In the genomic region with DNA sequence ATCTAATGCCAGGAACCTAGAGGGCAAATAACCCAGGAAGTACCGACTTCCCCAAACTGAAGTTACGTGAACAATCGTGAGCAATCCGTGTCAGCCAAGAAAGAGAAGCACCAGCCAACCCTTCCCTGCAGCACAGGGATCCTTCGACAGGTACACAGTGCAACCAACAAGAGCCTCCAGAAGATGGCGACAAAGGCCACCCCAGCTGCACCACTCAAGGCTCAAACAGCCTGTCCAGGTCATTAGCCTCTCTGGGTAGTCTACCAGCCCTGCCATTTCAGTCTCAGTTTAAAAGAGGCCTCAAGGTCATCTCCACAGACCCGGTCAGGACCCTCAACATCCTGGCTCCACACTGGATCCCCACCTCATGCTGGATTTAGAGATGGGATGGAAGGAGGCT, we compare ENCODE assay signal across 9 mouse cellular contexts. TPM values are rescaled to one million over a fixed set of nuclear protein-coding genes. Genes with fewer than 3 reads are reported as not detected.
DNase-seq lines count a peak whose midpoint lies in the region; ATAC-seq and TF ChIP-seq lines count a peak whose summit lies in the region.
"Had no signal": no experiment of that assay in that cellular context is flagged by ENCODE, and none has a peak within 500 bp of the region (broad histone marks: within the 10 kb centered on the region; RNA-seq: fewer than 3 reads in every experiment).

No protein-coding gene starts in this region.

- TF ChIP-seq POLR2A in thymus, adult 2 months (IDR thresholded peaks at IDR 0.05; ENCODE audit: control insufficient read depth, extremely low read depth, insufficient read depth, low read length, poor library complexity), result no peak

- peak; percentile 81 for ATAC-seq in inflammation-experienced regulatory T-cells, adult 6 months
- peak; percentile 63; the same call in 1 of the 2 replicates for ATAC-seq in limb, embryonic 11.5 days (ENCODE audit: insufficient number of reproducible peaks, low FRiP score, low TSS enrichment, low read depth)
- ATAC-seq in midbrain, embryonic 16.5 days, result peak; percentile 73; the same call in 1 of the 2 replicates
- 0 out of 2 replicates have a peak, but pooled peaks have one; percentile 53 for ATAC-seq in stomach, embryonic 14.5 days (ENCODE audit: insufficient number of reproducible peaks, insufficient read depth, low FRiP score, low read depth)

- TF ChIP-seq CTCF in thymus, adult 2 months (IDR thresholded peaks at IDR 0.05; ENCODE audit: borderline replicate concordance, control insufficient read depth, extremely low read depth, insufficient read depth, low read length, poor library complexity), result peak; percentile 84; the same call in 1 of the 2 replicates

- H3K4me2 ChIP-seq in limb, embryonic 11.5 days (ENCODE audit: low read depth, severe bottlenecking), result no peak overlapping the region
- H3K4me2 ChIP-seq in midbrain, embryonic 16.5 days (ENCODE audit: low read length), result no peak overlapping the region
- no peak overlapping the region for H3K4me2 ChIP-seq in stomach, embryonic 14.5 days (replicated peaks; ENCODE audit: low read depth, low read length)

- no peaks in the 10 kb centered on the region for H3K9me3 ChIP-seq in limb, embryonic 11.5 days (ENCODE audit: control insufficient read depth, low read length)
- H3K9me3 ChIP-seq in midbrain, embryonic 16.5 days (replicated peaks; ENCODE audit: control insufficient read depth, low read length, poor library complexity, severe bottlenecking), result no peaks in the 10 kb centered on the region
- no peaks in the 10 kb centered on the region for H3K9me3 ChIP-seq in stomach, embryonic 14.5 days (ENCODE audit: control insufficient read depth, low read depth, low read length)
- H3K9me3 ChIP-seq: megakaryocyte, embryonic 14.5 days had no signal

- DNase-seq in thymus, adult 2 months, result peak; percentile 54
- DNase-seq in thymus, adult 18-20 months, result no peak
- DNase-seq in cerebellum, postnatal 14 days, result peak; percentile 85 to 87
- DNase-seq in gastrocnemius, postnatal 14 days, result peak; percentile 62
- peak; percentile 79 for DNase-seq in limb, embryonic 11.5 days (ENCODE audit: low spot score)

- no peak overlapping the region for H3K4me3 ChIP-seq in thymus, adult 2 months (ENCODE audit: control insufficient read depth, insufficient read depth, low read length)
- H3K4me3 ChIP-seq in limb, embryonic 11.5 days (ENCODE audit: low read depth, low read length), result no peak overlapping the region
- no peak overlapping the region for H3K4me3 ChIP-seq in midbrain, embryonic 16.5 days (ENCODE audit: low read depth, low read length)
- no peak overlapping the region for H3K4me3 ChIP-seq in stomach, embryonic 14.5 days (ENCODE audit: low read depth, low read length)

- H3K27ac ChIP-seq in thymus, adult 2 months (ENCODE audit: control insufficient read depth, insufficient read depth, low read length), result no peak overlapping the region
- no peak overlapping the region for H3K27ac ChIP-seq in limb, embryonic 11.5 days (replicated peaks; ENCODE audit: low read depth, low read length)
- no peak overlapping the region for H3K27ac ChIP-seq in midbrain, embryonic 16.5 days (ENCODE audit: low read length)
- no peak overlapping the region for H3K27ac ChIP-seq in stomach, embryonic 14.5 days (ENCODE audit: low read length)

- H3K4me1 ChIP-seq in thymus, adult 2 months (replicated peaks; ENCODE audit: control insufficient read depth, insufficient read depth, low read length), result 0 out of 2 replicates have a peak, but pooled peaks cover 2% of the 10 kb centered on the region
- H3K4me1 ChIP-seq in limb, embryonic 11.5 days (ENCODE audit: control insufficient read depth, insufficient read depth, low read length), result 0 out of 2 replicates have a peak, but pooled peaks cover 2% of the 10 kb centered on the region
- peaks cover 7% of the 10 kb centered on the region for H3K4me1 ChIP-seq in midbrain, embryonic 16.5 days (ENCODE audit: control insufficient read depth, insufficient read depth, low read length)
- H3K4me1 ChIP-seq in stomach, embryonic 14.5 days (ENCODE audit: control insufficient read depth, insufficient read depth, low read length), result no peaks in the 10 kb centered on the region

- no peak overlapping the region for H3K9ac ChIP-seq in limb, embryonic 11.5 days (ENCODE audit: low read length)
- no peak overlapping the region for H3K9ac ChIP-seq in midbrain, embryonic 16.5 days (ENCODE audit: low read depth, low read length)
- no peak overlapping the region for H3K9ac ChIP-seq in stomach, embryonic 14.5 days (replicated peaks; ENCODE audit: low read depth, low read length)

- 31% methylated on average over 7 of the region's 7 CpGs for WGBS in thymus, adult 2 months
- 33% methylated on average over 7 of the region's 7 CpGs for WGBS in limb, embryonic 11.5 days
- WGBS in midbrain, embryonic 16.5 days, result 33% methylated on average over 7 of the region's 7 CpGs
- WGBS in stomach, embryonic 14.5 days, result 36% methylated on average over 7 of the region's 7 CpGs

- H3K27me3 ChIP-seq in thymus, adult 2 months (ENCODE audit: control insufficient read depth, insufficient read depth, low read length), result no peaks in the 10 kb centered on the region
- H3K27me3 ChIP-seq in limb, embryonic 11.5 days (ENCODE audit: control insufficient read depth, insufficient read depth, low read length), result no peaks in the 10 kb centered on the region
- no peaks in the 10 kb centered on the region for H3K27me3 ChIP-seq in midbrain, embryonic 16.5 days (ENCODE audit: control insufficient read depth, insufficient read depth, low read depth, low read length)
- H3K27me3 ChIP-seq in stomach, embryonic 14.5 days (ENCODE audit: control insufficient read depth, insufficient read depth, low read length), result no peaks in the 10 kb centered on the region
- H3K27me3 ChIP-seq: megakaryocyte, embryonic 14.5 days had no signal

- H3K36me3 ChIP-seq in thymus, adult 2 months (ENCODE audit: control insufficient read depth, insufficient read depth, low read length), result no peaks in the 10 kb centered on the region
- H3K36me3 ChIP-seq in limb, embryonic 11.5 days (ENCODE audit: control insufficient read depth, insufficient read depth, low read length), result no peaks in the 10 kb centered on the region
- H3K36me3 ChIP-seq in midbrain, embryonic 16.5 days (ENCODE audit: control insufficient read depth, insufficient read depth, low read length), result 0 out of 2 replicates have a peak, but pooled peaks cover 1% of the 10 kb centered on the region
- H3K36me3 ChIP-seq in stomach, embryonic 14.5 days (ENCODE audit: control insufficient read depth, insufficient read depth, low read length), result peaks cover 5% of the 10 kb centered on the region

- intact Hi-C loops in gastrocnemius, postnatal 14 days (cut with DNase I; ENCODE audit: low total_unique reads), result loop anchor here (2.0 kb wide), 2 partner anchors 39 to 81 kb away; no protein-coding TSS in a partner anchor

RNA-seq across cellular contexts. Expression of a gene that starts 34.6 kb away (rescaled TPM):
- polyA plus RNA-seq in thymus, adult 2 months (2012; rRNA removed), result 33.2 and 36.5 TPM in 2 replicates
- 100 to 1,000 TPM; 148 to 151 TPM for total RNA-seq in gastrocnemius, postnatal 14 days (2021)
- 10 to 100 TPM in 2 of 3 experiments, 1 to 10 TPM in 1; 4.9 to 14.0 (median 11.7) TPM for polyA plus RNA-seq in inflammation-experienced regulatory T-cells, adult 6 months (2017; shearing (Covaris generic))
- polyA plus RNA-seq in limb, embryonic 11.5 days (2014; fragmentation: Nextera tagmentation; extraction: Ambion mirVana), result 71.5 and 71.8 TPM in 2 replicates
- 77.0 and 78.7 TPM in 2 replicates for polyA plus RNA-seq in midbrain, embryonic 16.5 days (2015; fragmentation: Nextera tagmentation; extraction: Ambion mirVana)
- polyA plus RNA-seq in stomach, embryonic 14.5 days (2014; fragmentation: Nextera tagmentation; extraction: Ambion mirVana), result 96.4 and 105 TPM in 2 replicates

Comparison
In these comparisons a context has a peak if more than half of its experiments do, and no peak if none do; other contexts are left out.
1. DNase-seq: peak in thymus, adult 2 months (single experiment), cerebellum, postnatal 14 days (2 of 2), gastrocnemius, postnatal 14 days (single experiment) and limb, embryonic 11.5 days (single experiment); none in thymus, adult 18-20 months (0 of 2).
2. Peak in every context shown above with its lines, with median percentiles within 50 percentile points of each other: ATAC-seq.